In genomic region chr7:13041256-13041655, GRCm38 (mm10) we compare ENCODE assay signal across 24 mouse cellular contexts. TPM values are rescaled to one million over a fixed set of nuclear protein-coding genes. Genes with fewer than 3 reads are reported as not detected.
DNase-seq lines count a peak whose midpoint lies in the region; ATAC-seq and TF ChIP-seq lines count a peak whose summit lies in the region.
"Had no signal": no experiment of that assay in that cellular context is flagged by ENCODE, and none has a peak within 500 bp of the region (broad histone marks: within the 10 kb centered on the region; RNA-seq: fewer than 3 reads in every experiment).

No protein-coding gene starts in this region.

- TF ChIP-seq CTCF in midbrain, postnatal 0 days (IDR thresholded peaks at IDR 0.05): no peak

- no peak for ATAC-seq in midbrain, embryonic 11.5 days (ENCODE audit: low FRiP score)
- no peak for ATAC-seq in midbrain, postnatal 0 days (ENCODE audit: low FRiP score)
- ATAC-seq: CD4-positive, CD25-positive, alpha-beta regulatory T cell, adult 4 months; forebrain, embryonic 14.5 days; hindbrain, embryonic 16.5 days; intestine, embryonic 15.5 days had no signal

- intact Hi-C loops in heart, postnatal 25 days (cut with DNase I): no loop called here

- no peaks in the 10 kb centered on the region for H3K9me3 ChIP-seq in midbrain, embryonic 11.5 days (ENCODE audit: control insufficient read depth, low read length)
- no peaks in the 10 kb centered on the region for H3K9me3 ChIP-seq in midbrain, postnatal 0 days (ENCODE audit: low read length)
- H3K9me3 ChIP-seq: embryonic facial prominence, embryonic 15.5 days; intestine, embryonic 15.5 days had no signal

- no peak overlapping the region for H3K9ac ChIP-seq in midbrain, embryonic 11.5 days (ENCODE audit: low read length)
- no peak overlapping the region for H3K9ac ChIP-seq in midbrain, postnatal 0 days (replicated peaks; ENCODE audit: low read length, poor library complexity, severe bottlenecking)
- H3K9ac ChIP-seq: embryonic facial prominence, embryonic 12.5 days; embryonic facial prominence, embryonic 15.5 days; hindbrain, embryonic 13.5 days; intestine, embryonic 15.5 days had no signal

- H3K4me1 ChIP-seq in midbrain, embryonic 11.5 days (ENCODE audit: control insufficient read depth, insufficient read depth, low read length): peaks cover 26% of the 10 kb centered on the region
- H3K4me1 ChIP-seq in midbrain, postnatal 0 days (ENCODE audit: insufficient read depth, low read length): peaks cover 7% of the 10 kb centered on the region; the same call in 1 of the 2 replicates

- peak; percentile 18 for DNase-seq in cerebellum, adult 8-10 months
- DNase-seq in cerebellum, postnatal 25 days: no peak
- peak; percentile 84 for DNase-seq in heart, adult 11 months
- DNase-seq in heart, postnatal 25 days (ENCODE audit: low spot score): no peak
- DNase-seq in midbrain, embryonic 11.5 days (ENCODE audit: low spot score, missing footprints): peak; percentile 49
- DNase-seq in midbrain, postnatal 0 days (ENCODE audit: low spot score): no peak
- peak; percentile 81 for DNase-seq in ZHBTc4 (ENCODE audit: low read depth, low spot score)
- DNase-seq in adrenal gland, postnatal 14 days: no peak
- DNase-seq: adrenal gland, adult 2 months; adrenal gland, postnatal 25 days; gastrocnemius, postnatal 10 days; gastrocnemius, postnatal 36 days; heart, postnatal 36 days; kidney, adult 11 months; kidney, adult 8-10 months had no signal

- no peak overlapping the region for H3K4me3 ChIP-seq in midbrain, embryonic 11.5 days (ENCODE audit: low read depth, low read length)
- no peak overlapping the region for H3K4me3 ChIP-seq in midbrain, postnatal 0 days (ENCODE audit: low read depth, low read length)
- H3K4me3 ChIP-seq: embryonic facial prominence, embryonic 12.5 days; embryonic facial prominence, embryonic 15.5 days; hindbrain, embryonic 10.5 days; hindbrain, embryonic 13.5 days; intestine, embryonic 15.5 days had no signal

- H3K27me3 ChIP-seq in midbrain, embryonic 11.5 days (ENCODE audit: control insufficient read depth, insufficient read depth, low read length): peaks cover 36% of the 10 kb centered on the region
- peaks cover 10% of the 10 kb centered on the region; the same call in 1 of the 2 replicates for H3K27me3 ChIP-seq in midbrain, postnatal 0 days (ENCODE audit: insufficient read depth, low read length)

- H3K27ac ChIP-seq in midbrain, embryonic 11.5 days (ENCODE audit: low read depth, low read length): no peak overlapping the region
- H3K27ac ChIP-seq in midbrain, postnatal 0 days (ENCODE audit: low read depth, low read length): no peak overlapping the region
- H3K27ac ChIP-seq: embryonic facial prominence, embryonic 12.5 days; embryonic facial prominence, embryonic 15.5 days; hindbrain, embryonic 10.5 days; hindbrain, embryonic 13.5 days; intestine, embryonic 15.5 days had no signal

- no peak overlapping the region for H3K4me2 ChIP-seq in midbrain, embryonic 11.5 days
- H3K4me2 ChIP-seq in midbrain, postnatal 0 days (ENCODE audit: low read depth, low read length, poor library complexity, severe bottlenecking): no peak overlapping the region
- H3K4me2 ChIP-seq: embryonic facial prominence, embryonic 12.5 days; embryonic facial prominence, embryonic 15.5 days; heart, embryonic 11.5 days; hindbrain, embryonic 13.5 days; intestine, embryonic 15.5 days had no signal

- H3K36me3 ChIP-seq in midbrain, embryonic 11.5 days (ENCODE audit: control insufficient read depth, insufficient read depth, low read length): no peaks in the 10 kb centered on the region; the same call in 1 of the 2 replicates
- H3K36me3 ChIP-seq in midbrain, postnatal 0 days (ENCODE audit: insufficient read depth, low read length): 0 out of 2 replicates have a peak, but pooled peaks cover under 1% of the 10 kb centered on the region

- 95% methylated on average over 1 of the region's 1 CpGs for WGBS in midbrain, embryonic 11.5 days
- 67% methylated on average over 1 of the region's 1 CpGs for WGBS in midbrain, postnatal 0 days

RNA-seq across cellular contexts. Expression of gene Ube2m, which starts 3.2 kb away (rescaled TPM):
- total RNA-seq in heart, postnatal 25 days (2021): 100 to 1,000 TPM; 190 to 199 TPM
- polyA plus RNA-seq in midbrain, embryonic 11.5 days (2014; fragmentation: Nextera tagmentation; extraction: Ambion mirVana): 152 and 166 TPM in 2 replicates
- 359 and 383 TPM in 2 replicates for total RNA-seq in midbrain, postnatal 0 days (2014; rRNA removed)
- 146 and 147 TPM in 2 replicates for polyA plus RNA-seq in midbrain, postnatal 0 days (2015; fragmentation: Nextera tagmentation; extraction: Ambion mirVana)
- total RNA-seq in adrenal gland, postnatal 14 days (2021): 191 and 201 TPM in 2 replicates

RNA-seq across cellular contexts. Expression of gene Chmp2a, which starts 6.6 kb away (rescaled TPM):
- 100 to 1,000 TPM; 120 to 122 TPM for total RNA-seq in heart, postnatal 25 days (2021)
- polyA plus RNA-seq in midbrain, embryonic 11.5 days (2014; fragmentation: Nextera tagmentation; extraction: Ambion mirVana): 133 and 140 TPM in 2 replicates
- total RNA-seq in midbrain, postnatal 0 days (2014; rRNA removed): 67.6 and 114 TPM in 2 replicates
- 198 and 205 TPM in 2 replicates for polyA plus RNA-seq in midbrain, postnatal 0 days (2015; fragmentation: Nextera tagmentation; extraction: Ambion mirVana)
- total RNA-seq in adrenal gland, postnatal 14 days (2021): 173 and 179 TPM in 2 replicates

RNA-seq across cellular contexts. Expression of gene Mzf1, which starts 13.3 kb away (rescaled TPM):
- total RNA-seq in heart, postnatal 25 days (2021): under 1 TPM; 0.39 to 0.48 TPM
- polyA plus RNA-seq in midbrain, embryonic 11.5 days (2014; fragmentation: Nextera tagmentation; extraction: Ambion mirVana): 1.3 and 2.7 TPM in 2 replicates
- 13.2 and 14.4 TPM in 2 replicates for total RNA-seq in midbrain, postnatal 0 days (2014; rRNA removed)
- polyA plus RNA-seq in midbrain, postnatal 0 days (2015; fragmentation: Nextera tagmentation; extraction: Ambion mirVana): 12.2 TPM in 2 replicates
- 2.6 and 3.4 TPM in 2 replicates for total RNA-seq in adrenal gland, postnatal 14 days (2021)

RNA-seq across cellular contexts. Expression of gene Zbtb45, which starts 31.4 kb away (rescaled TPM):
- 10 to 100 TPM in 1 of 2 experiments, 1 to 10 TPM in 1; 7.3 to 10.9 TPM for total RNA-seq in heart, postnatal 25 days (2021)
- 25.7 and 32.8 TPM in 2 replicates for polyA plus RNA-seq in midbrain, embryonic 11.5 days (2014; fragmentation: Nextera tagmentation; extraction: Ambion mirVana)
- 37.5 and 70.8 TPM in 2 replicates for total RNA-seq in midbrain, postnatal 0 days (2014; rRNA removed)
- polyA plus RNA-seq in midbrain, postnatal 0 days (2015; fragmentation: Nextera tagmentation; extraction: Ambion mirVana): 29.0 and 31.8 TPM in 2 replicates
- total RNA-seq in adrenal gland, postnatal 14 days (2021): 12.8 and 13.2 TPM in 2 replicates

RNA-seq across cellular contexts. Expression of gene Trim28, which starts 42.3 kb away (rescaled TPM):
- total RNA-seq in heart, postnatal 25 days (2021): 10 to 100 TPM; 86.8 to 96.2 TPM
- 399 and 443 TPM in 2 replicates for polyA plus RNA-seq in midbrain, embryonic 11.5 days (2014; fragmentation: Nextera tagmentation; extraction: Ambion mirVana)
- total RNA-seq in midbrain, postnatal 0 days (2014; rRNA removed): 467 and 650 TPM in 2 replicates
- polyA plus RNA-seq in midbrain, postnatal 0 days (2015; fragmentation: Nextera tagmentation; extraction: Ambion mirVana): 187 and 190 TPM in 2 replicates
- total RNA-seq in adrenal gland, postnatal 14 days (2021): 247 and 252 TPM in 2 replicates

Comparison
In these comparisons a context has a peak if more than half of its experiments do, and no peak if none do; other contexts are left out.
1. DNase-seq: peak in cerebellum, adult 8-10 months (single experiment), heart, adult 11 months (single experiment), midbrain, embryonic 11.5 days (single experiment) and ZHBTc4 (single experiment); none in cerebellum, postnatal 25 days (0 of 2), heart, postnatal 25 days (single experiment), midbrain, postnatal 0 days (single experiment) and adrenal gland, postnatal 14 days (single experiment).